Mouse (Mus musculus): ENCODE data around the gene Higd1c. TPM values are rescaled to one million over a fixed set of nuclear protein-coding genes. Genes with fewer than 3 reads are reported as not detected.
A peak's percentile ranks its signal among the peaks of the same experiment; 100 is the strongest.

The Higd1c gene
- polyA plus RNA-seq, 1 experiment = not detected

GRCm38 (mm10) chr15:100411731-100412130 is 47.4 kb downstream of the Higd1c start:
- DNase-seq (ENCODE audit: low read depth in 1 of 2, low spot score in 2 of 2) = no peak
- Histone ChIP-seq H3K27ac (ENCODE audit: insufficient read depth, low read length) (no peak overlapping the region), H3K27me3 (ENCODE audit: control insufficient read depth, insufficient read depth, low read length) (no peaks in the 10 kb centered on the region), H3K4me3 (ENCODE audit: extremely low read depth, insufficient read depth, insufficient read length) (no peak overlapping the region), H3K4me1 (ENCODE audit: control insufficient read depth, insufficient read depth, insufficient read length) (no peaks in the 10 kb centered on the region; the same call in 1 of the 2 replicates), H3K36me3 (ENCODE audit: control insufficient read depth, insufficient read depth, low read length) (peaks cover 12% of the 10 kb centered on the region)
- TF ChIP-seq CTCF (IDR thresholded peaks at IDR 0.05; ENCODE audit: extremely low read depth, insufficient read depth, insufficient read length, insufficient replicate concordance) (no peak), POLR2A (IDR thresholded peaks at IDR 0.05; ENCODE audit: low read depth, low read length) (no peak)
- 90% methylated on average over 5 of the region's 5 CpGs for WGBS

DNA sequence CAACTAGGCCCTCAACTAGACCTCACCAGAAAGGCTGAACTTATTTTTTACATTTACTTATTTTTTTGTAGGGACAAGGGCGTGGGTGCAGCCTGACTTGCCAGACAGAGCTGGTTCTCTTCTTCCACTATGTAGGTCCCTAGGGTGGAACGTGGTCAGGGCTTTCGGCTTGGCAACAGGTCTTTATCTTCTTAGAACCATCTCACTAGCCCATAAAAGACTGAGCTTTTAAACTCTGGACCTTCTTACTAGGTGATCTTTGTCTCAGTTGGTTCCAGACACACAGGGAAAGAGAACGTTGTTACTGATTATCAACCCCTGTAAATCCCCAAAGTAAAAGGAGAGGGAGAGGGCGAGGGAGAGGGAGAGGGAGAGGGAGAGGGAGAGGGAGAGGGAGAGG is 49.0 kb downstream of the Higd1c start:
- Histone ChIP-seq H3K4me1 (ENCODE audit: control insufficient read depth, insufficient read depth, insufficient read length) (peaks cover 2% of the 10 kb centered on the region; the same call in 1 of the 2 replicates), H3K27ac (ENCODE audit: insufficient read depth, low read length) (no peak overlapping the region), H3K4me3 (ENCODE audit: extremely low read depth, insufficient read depth, insufficient read length) (no peak overlapping the region), H3K27me3 (ENCODE audit: control insufficient read depth, insufficient read depth, low read length) (no peaks in the 10 kb centered on the region), H3K36me3 (ENCODE audit: control insufficient read depth, insufficient read depth, low read length) (peaks cover 8% of the 10 kb centered on the region)
- no peak for TF ChIP-seq POLR2A (IDR thresholded peaks at IDR 0.05; ENCODE audit: low read depth, low read length)
- no peak for TF ChIP-seq CTCF (IDR thresholded peaks at IDR 0.05; ENCODE audit: extremely low read depth, insufficient read depth, insufficient read length, insufficient replicate concordance)
- WGBS = 57% methylated on average over 4 of the region's 5 CpGs
- DNase-seq (ENCODE audit: low read depth in 1 of 2, low spot score in 2 of 2) = no peak

GRCm38 (mm10) chr15:100414011-100414410 is 49.7 kb downstream of the Higd1c start:
- WGBS = 52% methylated on average over 4 of the region's 4 CpGs
- H3K27ac ChIP-seq (ENCODE audit: insufficient read depth, low read length) = no peak overlapping the region
- H3K36me3 ChIP-seq (ENCODE audit: control insufficient read depth, insufficient read depth, low read length) = peaks cover 5% of the 10 kb centered on the region; the same call in 1 of the 2 replicates
- H3K27me3 ChIP-seq (ENCODE audit: control insufficient read depth, insufficient read depth, low read length) = no peaks in the 10 kb centered on the region
- H3K4me3 ChIP-seq (ENCODE audit: extremely low read depth, insufficient read depth, insufficient read length) = no peak overlapping the region
- no peak for DNase-seq (ENCODE audit: low read depth in 1 of 2, low spot score in 2 of 2)
- H3K4me1 ChIP-seq (ENCODE audit: control insufficient read depth, insufficient read depth, insufficient read length) = peaks cover 2% of the 10 kb centered on the region; the same call in 1 of the 2 replicates
- TF ChIP-seq POLR2A (IDR thresholded peaks at IDR 0.05; ENCODE audit: low read depth, low read length) (no peak), CTCF (IDR thresholded peaks at IDR 0.05; ENCODE audit: extremely low read depth, insufficient read depth, insufficient read length, insufficient replicate concordance) (no peak)

DNA sequence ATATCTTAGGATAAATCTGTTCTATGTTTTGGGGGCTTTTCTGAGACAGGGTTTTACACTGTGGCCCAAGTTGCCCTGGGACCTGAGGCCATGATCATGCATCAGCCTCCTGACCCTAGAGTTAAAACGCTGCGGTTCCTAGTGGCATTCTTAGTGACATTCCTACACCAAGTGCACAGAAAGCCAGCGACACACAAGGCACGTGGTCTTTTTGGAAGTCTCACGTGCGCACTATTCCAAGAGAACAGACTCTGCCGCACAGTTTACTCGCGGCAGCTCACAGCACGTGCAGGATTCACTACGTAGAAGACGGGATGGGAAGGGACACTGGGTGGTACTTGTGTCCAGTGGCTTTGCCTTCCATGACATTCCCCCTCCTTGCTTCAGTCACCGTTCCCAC is 50.6 kb downstream of the Higd1c start:
- 96% methylated on average over 13 of the region's 13 CpGs for WGBS
- H3K4me3 ChIP-seq (ENCODE audit: extremely low read depth, insufficient read depth, insufficient read length) = no peak overlapping the region
- H3K36me3 ChIP-seq (ENCODE audit: control insufficient read depth, insufficient read depth, low read length) = peaks cover 1% of the 10 kb centered on the region; the same call in 1 of the 2 replicates
- H3K27ac ChIP-seq (ENCODE audit: insufficient read depth, low read length) = no peak overlapping the region
- peaks cover 7% of the 10 kb centered on the region; the same call in 1 of the 2 replicates for H3K4me1 ChIP-seq (ENCODE audit: control insufficient read depth, insufficient read depth, insufficient read length)
- H3K27me3 ChIP-seq (ENCODE audit: control insufficient read depth, insufficient read depth, low read length) = no peaks in the 10 kb centered on the region
- no peak for DNase-seq (ENCODE audit: low read depth in 1 of 2, low spot score in 2 of 2)
- no peak for TF ChIP-seq POLR2A (IDR thresholded peaks at IDR 0.05; ENCODE audit: low read depth, low read length)
- TF ChIP-seq CTCF (IDR thresholded peaks at IDR 0.05; ENCODE audit: extremely low read depth, insufficient read depth, insufficient read length, insufficient replicate concordance) = no peak

DNA sequence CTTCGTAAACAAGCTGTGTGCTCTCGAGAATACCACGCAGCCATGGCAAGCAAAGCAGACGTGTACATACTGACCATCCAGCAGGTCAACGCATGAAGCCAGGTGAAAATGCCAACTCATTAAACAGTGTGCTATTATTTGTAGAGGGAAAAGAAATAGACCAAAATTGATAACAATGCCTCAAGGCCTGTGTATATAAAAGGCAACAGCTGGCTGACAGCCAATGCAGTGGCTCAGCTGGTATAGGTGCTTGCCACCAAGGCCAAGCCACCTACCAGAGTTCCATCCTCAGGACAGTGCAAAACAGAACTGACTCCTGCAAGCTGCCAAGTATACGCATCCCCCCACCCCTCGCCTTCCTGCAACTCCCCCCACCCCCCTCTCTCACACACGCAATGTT is 51.3 kb downstream of the Higd1c start:
- H3K4me1 ChIP-seq (ENCODE audit: control insufficient read depth, insufficient read depth, insufficient read length) = peaks cover 7% of the 10 kb centered on the region; the same call in 1 of the 2 replicates
- no peak for DNase-seq (ENCODE audit: low read depth in 1 of 2, low spot score in 2 of 2)
- TF ChIP-seq CTCF (IDR thresholded peaks at IDR 0.05; ENCODE audit: extremely low read depth, insufficient read depth, insufficient read length, insufficient replicate concordance) = no peak
- TF ChIP-seq POLR2A (IDR thresholded peaks at IDR 0.05; ENCODE audit: low read depth, low read length) = no peak
- WGBS = 88% methylated on average over 8 of the region's 8 CpGs
- H3K36me3 ChIP-seq (ENCODE audit: control insufficient read depth, insufficient read depth, low read length) = no peaks in the 10 kb centered on the region; the same call in 1 of the 2 replicates
- no peak overlapping the region for H3K27ac ChIP-seq (ENCODE audit: insufficient read depth, low read length)
- H3K27me3 ChIP-seq (ENCODE audit: control insufficient read depth, insufficient read depth, low read length) = no peaks in the 10 kb centered on the region
- H3K4me3 ChIP-seq (ENCODE audit: extremely low read depth, insufficient read depth, insufficient read length) = no peak overlapping the region

DNA sequence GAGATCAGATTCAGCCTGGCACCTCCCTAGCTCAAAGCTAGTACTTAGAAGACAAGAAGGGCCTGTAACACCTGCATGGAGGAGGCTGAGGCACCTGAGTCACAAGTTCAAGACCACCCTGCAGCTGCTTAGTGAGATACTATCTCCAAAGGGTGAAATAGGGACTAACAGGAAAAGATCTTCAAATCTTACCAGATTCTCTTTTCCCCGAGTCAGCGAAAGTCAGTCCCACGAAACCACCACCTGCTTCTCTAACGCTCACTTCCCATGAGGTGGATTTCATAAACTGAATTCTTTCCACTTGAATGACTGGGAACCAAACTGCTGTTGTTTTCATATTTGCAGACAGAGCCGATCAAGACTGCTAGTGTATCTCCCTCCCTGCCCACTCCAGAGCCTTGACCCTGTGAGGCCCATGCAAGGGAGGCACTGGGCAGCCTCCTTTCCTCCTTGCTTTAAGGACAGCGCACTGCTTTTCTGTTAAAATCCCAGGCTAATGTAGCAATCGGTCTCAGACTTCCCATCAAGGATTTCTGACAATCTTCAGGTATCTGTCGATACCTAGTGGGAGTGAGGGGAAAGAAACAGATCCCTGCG is 53.6 kb downstream of the Higd1c start:
- Histone ChIP-seq H3K36me3 (ENCODE audit: control insufficient read depth, insufficient read depth, low read length) (no peaks in the 10 kb centered on the region), H3K4me1 (ENCODE audit: control insufficient read depth, insufficient read depth, insufficient read length) (peaks cover 13% of the 10 kb centered on the region; the same call in 1 of the 2 replicates), H3K27me3 (ENCODE audit: control insufficient read depth, insufficient read depth, low read length) (no peaks in the 10 kb centered on the region), H3K4me3 (ENCODE audit: extremely low read depth, insufficient read depth, insufficient read length) (no peak overlapping the region), H3K27ac (ENCODE audit: insufficient read depth, low read length) (no peak overlapping the region)
- DNase-seq (ENCODE audit: low read depth in 1 of 2, low spot score in 2 of 2) = no peak
- WGBS = 51% methylated on average over 9 of the region's 9 CpGs
- no peak for TF ChIP-seq POLR2A (IDR thresholded peaks at IDR 0.05; ENCODE audit: low read depth, low read length)
- TF ChIP-seq CTCF (IDR thresholded peaks at IDR 0.05; ENCODE audit: extremely low read depth, insufficient read depth, insufficient read length, insufficient replicate concordance) = no peak

DNA sequence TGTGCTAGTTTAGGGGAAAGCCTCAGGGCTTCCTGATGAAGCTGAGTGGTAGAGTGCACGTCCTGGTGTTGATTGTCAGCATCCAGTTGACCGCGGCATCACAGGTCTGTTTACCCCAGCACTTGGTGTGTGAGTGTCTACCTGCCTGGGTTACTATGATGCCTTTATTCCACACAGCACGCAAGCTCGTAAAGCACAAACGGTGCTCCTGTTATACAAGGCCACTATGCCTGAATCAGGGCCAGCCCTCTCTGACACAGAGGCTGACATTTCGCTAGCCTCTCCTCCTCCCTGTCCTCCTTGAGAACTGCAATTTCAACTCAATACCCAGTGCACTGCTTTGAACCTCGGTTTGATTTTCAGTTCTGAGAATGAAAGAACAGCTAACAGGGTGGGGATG is 55.0 kb downstream of the Higd1c start:
- H3K27ac ChIP-seq (ENCODE audit: insufficient read depth, low read length) = peak overlapping the region; percentile 60
- H3K4me1 ChIP-seq (ENCODE audit: control insufficient read depth, insufficient read depth, insufficient read length) = peaks cover 16% of the 10 kb centered on the region; the same call in 1 of the 2 replicates
- no peak for TF ChIP-seq POLR2A (IDR thresholded peaks at IDR 0.05; ENCODE audit: low read depth, low read length)
- TF ChIP-seq CTCF (IDR thresholded peaks at IDR 0.05; ENCODE audit: extremely low read depth, insufficient read depth, insufficient read length, insufficient replicate concordance) = no peak
- no peaks in the 10 kb centered on the region for H3K36me3 ChIP-seq (ENCODE audit: control insufficient read depth, insufficient read depth, low read length)
- no peak for DNase-seq (ENCODE audit: low read depth in 1 of 2, low spot score in 2 of 2)
- no peak overlapping the region for H3K4me3 ChIP-seq (ENCODE audit: extremely low read depth, insufficient read depth, insufficient read length)
- H3K27me3 ChIP-seq (ENCODE audit: control insufficient read depth, insufficient read depth, low read length) = no peaks in the 10 kb centered on the region
- whole genome bisulfite sequencing = 56% methylated on average over 8 of the region's 8 CpGs

Measured in spleen, adult 2 months (tissue).